Mouse (Mus musculus): ENCODE results near the gene Tanc1.
"Not testable (repeated sequence)": the region's sequence is repeated elsewhere in the genome, so short reads cannot be mapped to it uniquely, and the experiment has no call there.

The Tanc1 gene

DNA sequence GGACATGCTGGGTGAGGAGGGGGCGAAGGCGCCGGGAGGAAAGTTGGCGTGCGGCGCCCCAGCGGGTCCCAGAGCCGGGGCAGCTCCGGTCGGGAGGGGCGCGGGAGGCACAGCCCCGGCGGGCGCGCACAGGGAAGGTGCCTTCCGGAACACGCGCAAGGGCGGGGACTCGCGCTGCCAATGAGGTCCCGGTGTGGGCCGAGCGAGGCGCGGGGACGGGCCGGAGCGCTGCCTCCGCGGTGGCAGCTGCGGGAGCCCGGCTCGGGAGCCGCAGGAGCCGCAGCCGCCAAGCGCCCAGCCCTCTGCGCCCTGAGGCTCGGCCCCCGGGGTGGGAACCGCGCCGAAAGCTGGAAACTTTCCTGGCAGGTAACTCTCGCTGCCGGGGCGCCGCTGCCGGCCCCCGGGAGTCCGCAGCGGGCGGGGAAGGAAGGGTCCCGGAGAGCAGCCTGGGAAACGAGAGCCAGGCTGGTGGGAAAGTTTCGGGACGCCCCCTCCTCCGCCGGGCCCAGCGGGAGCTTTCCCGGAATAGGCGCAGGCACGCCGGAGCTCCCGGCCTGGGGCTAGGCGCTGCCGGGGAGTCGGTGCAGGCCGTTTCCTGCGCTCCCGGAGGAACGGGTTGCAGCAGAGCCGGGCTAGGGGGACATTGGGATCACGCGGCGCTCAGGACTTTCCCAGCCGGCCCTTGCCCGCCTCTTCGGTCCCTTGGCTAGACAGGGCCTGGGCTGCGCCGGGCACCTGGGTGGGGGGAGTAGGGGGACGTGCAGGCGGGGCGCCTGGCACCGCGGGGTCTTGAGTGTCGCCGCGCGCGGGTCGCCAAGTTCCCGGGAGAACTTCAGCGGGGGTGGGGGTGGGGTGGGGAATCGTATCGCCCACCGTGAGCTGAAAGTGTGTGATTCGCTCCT is at the start of gene Tanc1:
Gene Tanc1, plus strand, starts transcription at position 212 of the 902 bp plus-strand sequence.
- peak; percentile 22 for DNase-seq (ENCODE audit: low spot score)

DNA sequence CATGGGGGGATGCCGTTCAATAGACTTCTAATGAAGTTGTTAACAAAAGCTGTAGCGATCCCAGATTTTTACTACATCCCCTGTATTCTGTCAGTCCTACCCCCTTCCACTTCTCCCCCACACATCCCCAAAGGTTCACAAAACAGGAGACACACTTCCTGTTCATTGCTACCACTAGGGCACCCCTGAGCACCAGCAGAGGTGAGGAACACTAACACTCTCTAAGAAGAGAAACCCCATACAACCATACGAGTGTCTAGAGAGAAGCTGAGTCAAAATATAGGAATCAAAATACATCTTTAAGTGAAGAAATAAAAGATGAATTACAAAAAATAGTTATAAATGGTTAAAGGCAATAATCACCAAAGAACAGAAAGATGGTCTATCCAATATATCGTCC is 49.6 kb upstream of the Tanc1 start:
- DNase-seq (ENCODE audit: low spot score), result no peak

DNA sequence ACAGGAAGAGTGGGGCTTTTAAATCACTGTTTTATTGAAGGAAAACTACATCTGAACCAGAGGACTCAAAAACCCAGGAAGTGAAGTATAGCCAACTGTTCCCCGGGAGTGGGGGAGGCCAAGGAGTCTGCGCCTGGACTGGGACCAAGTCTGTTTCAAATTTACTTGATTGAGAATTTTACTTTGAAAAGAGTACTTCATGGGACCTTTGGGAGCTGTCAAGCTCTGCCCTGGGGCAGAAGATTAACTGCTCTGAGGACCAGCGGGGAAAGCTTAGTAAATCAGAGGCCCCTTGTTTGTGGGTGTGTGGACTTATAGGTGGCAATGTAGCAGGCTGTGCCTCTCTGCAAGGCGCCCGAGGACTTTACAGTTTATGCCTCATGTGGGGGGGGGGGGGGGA is 49.1 kb upstream of the Tanc1 start:
- no peak for DNase-seq (ENCODE audit: low spot score)

- not testable (repeated sequence) for DNase-seq (ENCODE audit: low spot score)
Observed at GRCm38 (mm10) chr2:59564029-59564611, 47.7 kb upstream of the Tanc1 start.

- DNase-seq (ENCODE audit: low spot score), result no peak
Observed at GRCm38 (mm10) chr2:59564947-59565346, 46.9 kb upstream of the Tanc1 start.

DNA sequence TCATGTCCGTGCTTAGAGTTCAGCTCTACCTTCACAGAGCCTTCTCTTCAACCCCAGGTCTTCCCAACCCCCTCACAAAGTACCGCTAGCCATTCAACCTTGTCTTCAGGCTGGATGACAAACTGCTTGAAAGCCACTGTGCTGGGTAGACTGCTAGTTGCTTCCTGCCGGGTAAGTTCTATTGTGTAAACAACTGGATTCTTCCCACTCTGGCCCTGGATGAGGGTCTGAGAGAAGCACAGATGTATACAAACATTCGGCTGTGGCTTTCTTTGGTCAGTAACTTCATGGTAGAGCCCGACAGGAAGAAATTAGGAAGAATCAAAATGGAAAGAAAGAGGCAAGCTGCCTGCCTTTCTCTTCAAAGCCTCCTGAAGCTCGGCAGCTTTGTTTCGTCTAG is 30.9 kb upstream of the Tanc1 start:
- DNase-seq (ENCODE audit: low spot score), result no peak

- DNase-seq (ENCODE audit: low spot score), result no peak
Observed at GRCm38 (mm10) chr2:59583961-59584360, 27.9 kb upstream of the Tanc1 start.

DNA sequence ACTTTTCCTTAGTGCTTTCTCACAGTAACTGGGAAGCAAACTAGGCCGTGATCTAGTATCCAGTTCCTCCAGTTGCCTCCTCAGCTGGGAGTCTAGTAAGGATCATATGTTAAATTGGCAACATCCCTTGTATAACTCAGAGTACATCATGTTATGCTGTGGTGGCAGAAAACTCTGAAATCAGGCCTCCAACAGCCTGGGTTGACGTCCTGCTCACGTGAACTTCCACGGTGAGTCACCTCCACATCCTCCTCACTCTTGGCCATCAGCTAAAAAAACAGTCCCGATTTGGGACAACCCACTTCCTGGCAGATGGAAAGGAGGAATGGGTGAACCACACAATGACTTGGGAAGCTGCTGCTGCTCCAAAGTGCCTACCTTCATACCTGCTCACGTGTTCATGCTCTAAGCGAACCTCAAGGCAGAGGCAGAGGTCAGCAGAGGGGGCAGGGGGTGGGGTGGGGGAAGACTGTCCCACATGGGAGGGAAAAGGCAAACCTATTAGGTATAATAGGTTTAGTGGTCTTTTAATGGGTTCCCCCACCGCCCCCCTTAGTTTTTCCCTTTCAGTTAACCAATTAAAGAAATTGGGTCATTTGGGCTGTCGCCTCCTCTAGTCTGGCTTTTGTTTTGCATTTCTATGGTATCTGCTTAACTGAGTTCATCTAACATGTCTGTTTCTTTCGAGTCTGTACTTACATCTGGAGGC is 24.3 kb upstream of the Tanc1 start:
- no peak for DNase-seq (ENCODE audit: low spot score)

GRCm38 (mm10) chr2:59588096-59588405 is 23.8 kb upstream of the Tanc1 start:
- DNase-seq (ENCODE audit: low spot score), result no peak

DNA sequence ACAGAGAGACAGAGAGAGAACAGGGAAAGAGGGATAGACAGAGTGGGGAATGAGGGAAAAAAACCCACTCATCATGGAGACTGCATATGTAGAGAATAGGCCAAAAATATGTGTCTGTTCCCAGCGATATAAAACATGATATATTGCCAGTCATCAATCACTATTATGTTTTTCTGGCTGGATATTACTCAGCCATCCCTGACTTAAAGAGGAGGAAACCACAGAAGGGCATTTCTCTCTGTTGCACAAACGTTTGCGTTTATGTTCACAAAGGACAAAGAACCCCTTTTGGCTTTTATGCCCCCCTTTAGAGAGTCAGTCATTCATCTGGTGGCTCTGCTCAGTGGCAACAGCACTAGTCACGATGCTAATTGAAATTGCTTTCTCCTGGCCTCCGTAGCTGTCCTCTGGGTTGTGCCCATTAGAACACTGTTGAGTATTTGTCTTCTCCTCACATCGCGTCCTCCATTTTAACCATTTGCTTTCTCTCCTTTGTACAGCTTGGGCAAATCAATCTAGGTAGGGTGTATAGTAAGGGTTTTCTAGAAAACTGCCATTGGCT is 18.4 kb upstream of the Tanc1 start:
- DNase-seq (ENCODE audit: low spot score), result no peak

DNA sequence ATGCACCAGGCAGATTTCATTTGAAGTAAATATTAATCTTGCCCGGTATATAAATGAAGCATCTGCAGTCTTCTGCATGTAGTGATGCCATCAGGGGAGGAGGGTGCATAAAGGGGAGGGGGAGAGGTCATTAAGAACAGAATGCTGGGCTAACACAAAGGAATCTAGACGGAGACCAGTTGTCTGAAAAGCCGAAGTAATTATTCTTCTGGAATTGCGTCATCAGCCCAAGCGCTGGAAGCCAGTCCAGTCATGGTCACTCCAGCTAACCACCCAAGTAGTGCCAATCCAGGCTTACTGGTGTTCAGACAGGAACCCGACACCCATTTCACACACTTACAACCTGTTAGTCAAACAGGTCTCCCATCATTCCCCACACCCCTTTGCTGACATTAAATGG is 17.7 kb upstream of the Tanc1 start:
- no peak for DNase-seq (ENCODE audit: low spot score)

- no peak for DNase-seq (ENCODE audit: low spot score)
Observed at GRCm38 (mm10) chr2:59596545-59596944, 15.3 kb upstream of the Tanc1 start.

DNA sequence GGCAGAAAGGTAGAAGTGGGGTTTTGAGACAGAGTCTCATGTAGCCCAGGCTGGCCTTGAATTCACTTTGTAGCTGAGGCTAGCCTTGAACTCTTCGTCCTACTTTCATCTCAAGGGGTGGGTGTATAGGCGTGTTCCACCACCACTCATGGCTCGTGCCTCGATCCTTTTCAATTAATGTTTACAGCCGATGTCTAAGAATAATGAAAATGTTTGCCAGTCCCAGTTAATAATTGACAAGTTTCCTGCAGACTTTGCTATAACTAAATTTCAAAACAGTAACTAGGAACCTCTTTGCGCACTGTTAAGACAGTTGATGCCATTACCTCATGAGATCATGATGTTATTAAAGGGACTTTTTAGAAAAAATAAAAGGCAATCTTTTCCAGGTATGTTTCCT is 13.6 kb upstream of the Tanc1 start:
- DNase-seq (ENCODE audit: low spot score), result no peak

- DNase-seq (ENCODE audit: low spot score), result no peak
Observed at GRCm38 (mm10) chr2:59598894-59599293, 12.9 kb upstream of the Tanc1 start.

DNA sequence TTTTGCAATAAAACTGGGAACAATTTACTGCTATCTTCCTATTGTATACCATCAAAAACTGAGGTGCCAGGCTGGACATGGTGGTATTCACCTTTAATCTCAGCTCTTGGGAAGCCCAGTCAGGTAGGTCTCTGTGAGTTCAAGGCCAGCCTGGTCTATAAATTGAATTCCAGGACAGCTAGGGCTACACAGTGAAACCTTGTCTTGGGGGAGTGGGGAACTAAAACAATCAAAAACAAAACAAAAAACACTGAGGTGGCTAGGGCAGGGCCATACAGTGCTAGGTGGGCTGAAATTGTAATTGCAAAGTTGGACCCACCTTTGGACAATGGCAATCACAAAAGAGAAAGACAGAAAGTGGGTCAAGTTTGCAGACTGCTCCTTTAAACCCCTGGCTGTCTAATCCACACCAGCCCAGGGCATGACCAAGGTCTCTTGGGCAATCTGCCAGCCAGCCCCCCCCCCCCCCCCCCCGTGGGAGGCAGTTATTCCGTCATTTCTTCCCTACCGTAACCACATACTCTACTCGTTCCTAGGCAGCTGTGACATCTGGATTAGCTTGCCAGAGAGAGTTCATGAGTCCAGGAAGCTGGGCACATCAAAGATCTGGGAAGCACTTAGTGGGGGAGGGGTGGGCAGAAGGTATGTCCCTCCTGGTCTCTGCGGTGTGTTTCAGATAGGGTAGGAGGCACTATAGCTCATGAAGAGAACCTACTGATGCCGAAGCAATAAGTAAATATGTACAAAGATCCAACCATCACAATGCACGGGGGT is 12.3 kb upstream of the Tanc1 start:
- DNase-seq (ENCODE audit: low spot score), result no peak

GRCm38 (mm10) chr2:59600123-59600840 is 11.6 kb upstream of the Tanc1 start:
- DNase-seq (ENCODE audit: low spot score), result no peak

- DNase-seq (ENCODE audit: low spot score), result no peak
Observed at GRCm38 (mm10) chr2:59600980-59601379, 10.9 kb upstream of the Tanc1 start.

- no peak for DNase-seq (ENCODE audit: low spot score)
Observed at GRCm38 (mm10) chr2:59601452-59601851, 10.4 kb upstream of the Tanc1 start.

DNA sequence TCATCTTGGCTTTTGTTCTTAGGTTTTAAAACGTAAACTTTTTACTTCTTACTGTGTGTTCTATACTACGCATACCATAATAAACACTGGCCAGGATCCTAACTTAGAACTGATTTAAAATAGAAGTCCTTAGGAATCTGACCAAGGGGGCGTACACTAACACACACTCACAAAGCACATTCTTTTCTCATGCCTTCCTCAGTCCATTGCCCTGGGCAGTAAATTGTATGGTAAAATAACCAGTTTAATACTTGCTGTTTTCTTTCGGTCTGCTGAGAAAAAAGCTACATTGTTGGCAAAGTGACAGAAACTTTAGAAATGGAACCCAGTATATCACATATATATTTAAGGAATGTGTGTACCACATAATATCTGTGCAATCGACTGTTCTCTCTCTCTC is 2.9 kb upstream of the Tanc1 start:
- DNase-seq (ENCODE audit: low spot score), result no peak

DNA sequence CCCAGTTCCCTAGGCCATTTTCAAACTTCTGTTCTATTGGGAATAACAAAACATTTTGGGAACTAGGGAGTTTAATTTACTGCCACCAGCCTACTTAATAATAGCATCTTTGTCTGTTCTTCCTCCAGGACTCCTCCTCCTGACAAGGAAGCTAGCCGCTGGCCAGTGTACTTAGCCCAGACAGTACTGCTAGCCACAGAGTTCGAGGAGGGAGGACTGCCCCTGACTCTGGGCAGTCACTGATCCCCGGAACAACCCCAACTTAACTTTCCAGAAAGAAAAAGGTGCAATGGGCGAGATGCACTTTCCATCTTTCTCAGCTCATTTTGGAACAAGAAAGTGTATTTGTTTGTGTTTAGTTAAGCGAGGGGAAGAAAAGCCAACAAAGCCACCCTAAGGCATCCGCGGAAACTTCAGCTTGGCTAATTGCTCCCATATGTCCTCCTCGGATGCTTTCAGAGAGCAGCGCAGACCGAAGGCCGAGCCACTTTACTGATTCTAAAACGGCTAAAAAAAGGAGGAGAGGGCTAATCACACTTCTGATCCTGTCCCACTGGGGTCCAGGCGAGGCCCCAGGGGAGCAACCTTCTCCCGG is 529 bp upstream of the Tanc1 start:
- no peak for DNase-seq (ENCODE audit: low spot score)

All from spleen, adult 12 weeks (tissue).